Mouse (Mus musculus): ENCODE results near the gene Btrc.
A peak's percentile ranks its signal among the peaks of the same experiment; 100 is the strongest.
"Not testable (repeated sequence)": the region's sequence is repeated elsewhere in the genome, so short reads cannot be mapped to it uniquely, and the experiment has no call there.

The Btrc gene

GRCm38 (mm10) chr19:45363384-45363926 lies at the start of gene Btrc:
Gene Btrc (plus strand): TSS chr19:45363734.
- DNase-seq = peak; percentile 100

- no peak for DNase-seq
These were observed 46.1 kb upstream of the Btrc start for GRCm38 (mm10) chr19:45317473-45317882.

GRCm38 (mm10) chr19:45321062-45321461 lies 42.5 kb upstream of the Btrc start:
- DNase-seq = no peak

GRCm38 (mm10) chr19:45329039-45329438 lies 34.5 kb upstream of the Btrc start:
- no peak for DNase-seq

- DNase-seq = no peak
These were observed 33.7 kb upstream of the Btrc start for GRCm38 (mm10) chr19:45329748-45330298.

- DNase-seq = no peak
These were observed 26.8 kb upstream of the Btrc start for GRCm38 (mm10) chr19:45336718-45337117.

GRCm38 (mm10) chr19:45338182-45338581 lies 25.4 kb upstream of the Btrc start:
- no peak for DNase-seq

GRCm38 (mm10) chr19:45343941-45344340 lies 19.6 kb upstream of the Btrc start:
- DNase-seq = no peak

- no peak for DNase-seq
These were observed 15.3 kb upstream of the Btrc start for GRCm38 (mm10) chr19:45348188-45348587.

- DNase-seq = no peak
These were observed 13.1 kb upstream of the Btrc start for GRCm38 (mm10) chr19:45350456-45350855.

GRCm38 (mm10) chr19:45352706-45353105 lies 10.8 kb upstream of the Btrc start:
- not testable (repeated sequence) for DNase-seq

GRCm38 (mm10) chr19:45355678-45356077 lies 7.9 kb upstream of the Btrc start:
- DNase-seq = no peak

- not testable (repeated sequence) for DNase-seq
These were observed 6.7 kb upstream of the Btrc start for GRCm38 (mm10) chr19:45356868-45357267.

- no peak for DNase-seq
These were observed 3.0 kb upstream of the Btrc start for GRCm38 (mm10) chr19:45360486-45360885.

- DNase-seq = no peak
These were observed 428 bp downstream of the Btrc start for GRCm38 (mm10) chr19:45363933-45364391.

- DNase-seq = no peak
These were observed 3.1 kb downstream of the Btrc start for GRCm38 (mm10) chr19:45366651-45367050.

GRCm38 (mm10) chr19:45384815-45385214 lies 21.3 kb downstream of the Btrc start:
- not testable (repeated sequence) for DNase-seq

- DNase-seq = no peak
These were observed 25.0 kb downstream of the Btrc start for GRCm38 (mm10) chr19:45388551-45388950.

GRCm38 (mm10) chr19:45394078-45394477 lies 30.5 kb downstream of the Btrc start:
- no peak for DNase-seq

GRCm38 (mm10) chr19:45411000-45411399 lies 47.5 kb downstream of the Btrc start:
- DNase-seq = no peak

GRCm38 (mm10) chr19:45412694-45413093 lies 49.2 kb downstream of the Btrc start:
- DNase-seq = no peak

GRCm38 (mm10) chr19:45413966-45414365 lies 50.4 kb downstream of the Btrc start:
- DNase-seq = no peak

GRCm38 (mm10) chr19:45417601-45418000 lies 54.1 kb downstream of the Btrc start:
- no peak for DNase-seq

- DNase-seq = no peak
These were observed 58.7 kb downstream of the Btrc start for GRCm38 (mm10) chr19:45422276-45422675.

GRCm38 (mm10) chr19:45428146-45428545 lies 64.6 kb downstream of the Btrc start:
- no peak for DNase-seq
